Mouse (Mus musculus) brain, embryonic 14.5 days (tissue): Measurements from ENCODE around the gene Hspa12a.

Experiments used
- CTCF ChIP-seq: fragments of 200-500 bp; IDR thresholded peaks from 2 replicates; pipeline ENCODE4 v1.5.1; 2012; ENCODE audit warnings: inconsistent platforms, mild to moderate bottlenecking, moderate library complexity, borderline replicate concordance; ENCODE audit not compliant: insufficient read depth, insufficient read length; ENCODE audit errors: extremely low read depth
- POLR2A ChIP-seq: fragments of 200-500 bp; IDR thresholded peaks from 2 replicates; pipeline ENCODE4 v1.6.1; 2012; ENCODE audit warnings: mild to moderate bottlenecking, inconsistent platforms, borderline replicate concordance; ENCODE audit not compliant: poor library complexity, insufficient read depth, insufficient read length, severe bottlenecking; ENCODE audit errors: extremely low read depth

GRCm38 (mm10) chr19:58781566-58781965 is 161.9 kb downstream of the Hspa12a start:
- no peak for TF ChIP-seq CTCF
- no peak for TF ChIP-seq POLR2A
